Mouse (Mus musculus) megakaryocyte, embryonic 14.5 days (primary cell): ENCODE results near the gene St6gal1.

ENCODE experiments used
- FLI1 ChIP-seq: IDR thresholded peaks from 2 replicates; pipeline ENCODE4 v1.6.1; 2012; ENCODE audit warnings: low read length, inconsistent platforms, mixed read lengths
- GATA1 ChIP-seq: IDR thresholded peaks from 3 replicates; pipeline ENCODE4 v1.6.1; 2012; ENCODE audit warnings: mixed read lengths, low read length, inconsistent platforms, borderline replicate concordance

DNA sequence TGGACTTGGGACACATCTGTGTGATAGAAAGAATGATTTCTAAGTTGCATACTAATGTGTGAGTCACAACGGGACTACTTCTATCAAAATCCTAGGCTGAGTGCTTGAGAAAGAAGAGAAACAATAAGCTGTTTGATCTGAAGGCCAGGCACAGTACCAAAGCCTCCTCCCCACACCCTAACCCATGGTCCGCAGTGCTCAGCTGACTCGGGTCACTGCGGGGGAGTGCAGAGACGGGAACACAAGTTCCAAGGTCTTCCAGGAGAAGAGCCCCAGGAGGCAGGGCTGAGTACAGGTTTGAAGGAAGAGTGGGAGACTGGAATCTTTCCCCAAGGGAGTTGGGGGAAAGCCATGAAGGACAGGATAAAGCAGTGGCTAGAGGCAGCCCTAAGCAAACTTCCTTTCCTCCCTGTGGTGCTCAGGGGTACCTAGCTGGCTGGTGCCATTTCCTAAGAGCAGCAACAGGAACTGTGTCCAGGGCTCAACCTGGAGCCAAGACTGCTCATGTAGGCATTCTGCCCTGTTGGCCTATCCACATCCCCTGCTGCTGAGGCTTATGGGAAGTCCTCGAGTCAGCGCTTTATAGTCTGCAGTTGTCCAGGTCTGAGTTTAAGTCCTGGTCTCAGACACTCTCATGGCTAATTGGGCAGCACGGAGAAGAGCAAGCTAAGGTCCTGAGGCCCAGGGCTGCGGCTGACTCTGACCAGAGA is 48.1 kb downstream of the St6gal1 start:
- TF ChIP-seq GATA1, result no peak
- TF ChIP-seq FLI1, result no peak
